Mouse (Mus musculus) bone marrow, adult 2 months (tissue): ENCODE data around the gene Gm28305.

Source experiments
- CTCF ChIP-seq: fragments of 200-500 bp; IDR thresholded peaks from 2 replicates; pipeline ENCODE4 v1.5.1; 2011; ENCODE audit warnings: low read length, control low read depth; ENCODE audit not compliant: control insufficient read depth, insufficient read depth
- POLR2A ChIP-seq: fragments of 200-500 bp; IDR thresholded peaks from 2 replicates; pipeline ENCODE4 v1.6.1; 2011; ENCODE audit warnings: low read depth, mild to moderate bottlenecking, control low read depth, low read length, borderline replicate concordance; ENCODE audit not compliant: control insufficient read depth

- TF ChIP-seq CTCF = no peak
- no peak for TF ChIP-seq POLR2A
Observed at GRCm38 (mm10) chr9:104029861-104030260, 10.6 kb upstream of the Gm28305 start.
